Mouse (Mus musculus): Measurements from ENCODE around the gene Serf1. TPM values are rescaled to one million over a fixed set of nuclear protein-coding genes. Genes with fewer than 3 reads are reported as not detected.

Gene Serf1
- polyA plus RNA-seq, 1 experiment from 2014 or later = 427 TPM

Other genes with a start within 250 kb of the Serf1 start
- 13.4 and 17.0 TPM in 2 replicates for gene Cartpt, start 206.9 kb upstream of the Serf1 start, polyA plus RNA-seq (2015; fragmentation: Nextera tagmentation; extraction: Ambion mirVana)
- gene Mccc2, start 92.4 kb upstream of the Serf1 start, polyA plus RNA-seq (2015; fragmentation: Nextera tagmentation; extraction: Ambion mirVana) = 30.3 and 34.9 TPM in 2 replicates
- 22.3 and 25.3 TPM in 2 replicates for gene Bdp1, start 3.9 kb upstream of the Serf1 start, polyA plus RNA-seq (2015; fragmentation: Nextera tagmentation; extraction: Ambion mirVana)
- gene Smn1, start 16.8 kb downstream of the Serf1 start, polyA plus RNA-seq (2015; fragmentation: Nextera tagmentation; extraction: Ambion mirVana) = 44.3 and 45.0 TPM in 2 replicates
- 0.05 and 0.06 TPM in 2 replicates for gene Naip2, start 94.1 kb downstream of the Serf1 start, polyA plus RNA-seq (2015; fragmentation: Nextera tagmentation; extraction: Ambion mirVana)
- 0.15 and 0.16 TPM in 2 replicates for gene Naip5, start 138.3 kb downstream of the Serf1 start, polyA plus RNA-seq (2015; fragmentation: Nextera tagmentation; extraction: Ambion mirVana)
- gene Naip6, start 209.7 kb downstream of the Serf1 start, polyA plus RNA-seq (2015; fragmentation: Nextera tagmentation; extraction: Ambion mirVana) = 0.06 TPM in 1 of 2 replicates, not detected in the other